Mouse (Mus musculus): ENCODE data around the gene Slmap.
"Not testable (repeated sequence)": the region's sequence is repeated elsewhere in the genome, so short reads cannot be mapped to it uniquely, and the experiment has no call there.

The Slmap gene

DNA sequence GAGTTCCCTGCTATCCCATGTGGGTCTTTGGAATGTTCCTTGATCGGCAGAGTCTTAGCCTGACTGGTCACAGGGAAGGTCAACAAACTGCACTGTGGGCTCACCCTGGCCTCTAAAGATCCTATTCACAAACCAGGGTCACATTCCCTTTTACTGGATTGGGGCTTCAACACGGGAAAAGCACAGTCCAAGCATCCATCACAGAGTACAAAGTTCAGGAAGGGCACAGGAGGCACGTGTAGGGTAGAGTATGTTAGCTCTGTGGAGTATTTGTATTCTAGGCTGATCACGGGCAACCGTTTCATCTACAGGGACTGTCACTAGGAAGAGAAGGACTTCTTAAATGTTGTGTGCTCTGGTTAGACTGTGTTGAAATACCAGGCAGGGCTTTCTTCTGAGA, 147.7 kb downstream of the Slmap start:
- not testable (repeated sequence) for DNase-seq

DNA sequence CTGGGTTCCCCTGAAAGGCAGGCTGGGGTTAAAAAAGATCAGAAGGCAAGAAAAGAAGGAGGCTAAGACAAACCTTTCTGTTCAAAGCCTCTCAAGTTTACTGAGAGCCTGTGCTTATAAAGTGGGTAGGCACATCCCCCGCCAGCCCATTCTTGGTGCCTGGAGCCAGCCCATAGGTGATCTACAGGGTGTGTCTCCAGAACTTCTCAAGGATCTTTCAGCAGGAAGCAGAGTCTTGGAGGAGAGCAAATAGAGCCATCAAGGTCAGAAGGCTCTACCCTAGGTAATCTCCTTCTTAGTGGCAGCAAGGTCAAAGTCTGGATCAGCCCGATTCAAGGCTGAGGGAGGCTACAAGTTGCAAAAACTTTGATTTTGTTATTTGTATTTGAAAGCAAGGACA, 149.1 kb downstream of the Slmap start:
- not testable (repeated sequence) for DNase-seq

DNA sequence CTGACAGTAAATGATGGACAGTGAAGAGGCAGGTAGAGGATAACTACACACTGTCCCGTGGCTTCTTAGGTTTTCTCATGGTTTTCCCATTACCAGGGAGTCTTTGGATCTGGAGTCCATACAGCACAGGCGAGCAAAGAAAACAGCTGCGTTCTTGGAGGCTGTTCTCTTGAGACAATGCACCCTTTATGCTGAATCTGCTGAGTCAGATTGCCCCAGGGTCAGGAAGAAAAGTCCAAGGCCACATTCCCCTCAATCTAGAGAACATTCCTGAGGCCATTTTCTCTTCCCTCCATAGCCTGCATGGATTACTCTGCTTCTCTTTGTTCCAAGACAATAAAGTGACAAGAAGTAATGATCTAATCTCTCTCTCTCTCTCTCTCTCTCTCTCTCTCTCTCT, 155.7 kb downstream of the Slmap start:
- no peak for DNase-seq

DNA sequence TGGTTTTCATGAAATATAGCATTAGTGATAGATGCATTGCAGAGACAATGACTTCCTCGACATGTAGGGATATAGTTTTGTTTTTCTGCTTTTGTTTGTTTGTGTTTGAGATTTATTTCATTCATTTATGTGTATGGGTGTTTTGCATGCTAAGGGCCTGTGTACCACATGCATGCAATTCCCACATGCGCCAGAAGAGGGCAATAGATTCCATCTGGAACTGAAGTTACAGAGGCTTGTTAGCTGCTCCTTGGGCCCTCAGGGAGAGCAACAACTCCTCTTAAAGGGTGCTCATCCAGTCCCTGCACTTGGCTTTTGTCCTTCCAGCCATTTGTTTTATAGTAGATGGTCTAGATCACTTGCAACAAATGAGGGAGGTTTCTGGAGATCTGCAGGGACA, 158.1 kb downstream of the Slmap start:
- peak; percentile 32 for DNase-seq

Measured in right cerebral cortex, adult 18-20 months (tissue).